Comparison of ENCODE assay signal across 11 mouse cellular contexts in genomic region chr3:116148676-116149075, GRCm38 (mm10).
"Had no signal": no experiment of that assay in that cellular context is flagged by ENCODE, and none has a peak within 500 bp of the region (broad histone marks: within the 10 kb centered on the region; RNA-seq: fewer than 3 reads in every experiment).

No protein-coding gene starts in this region.

- H3K27ac ChIP-seq: left cerebral cortex, adult 2 months; limb, embryonic 15.5 days; liver, embryonic 12.5 days; neural tube, embryonic 15.5 days had no signal

- H3K36me3 ChIP-seq: limb, embryonic 15.5 days; liver, embryonic 12.5 days; neural tube, embryonic 15.5 days had no signal

- H3K9me3 ChIP-seq: limb, embryonic 15.5 days; liver, embryonic 12.5 days; neural tube, embryonic 15.5 days had no signal

- H3K27me3 ChIP-seq: limb, embryonic 15.5 days; liver, embryonic 12.5 days; neural tube, embryonic 15.5 days had no signal

- H3K4me3 ChIP-seq: left cerebral cortex, adult 2 months; limb, embryonic 15.5 days; liver, embryonic 12.5 days; myocyte; neural tube, embryonic 15.5 days had no signal

- ATAC-seq: hindbrain, embryonic 16.5 days; inflammation-experienced regulatory T-cells, adult 6 months; intestine, postnatal 0 days; liver, embryonic 12.5 days had no signal

- H3K4me1 ChIP-seq: limb, embryonic 15.5 days; liver, embryonic 12.5 days; neural tube, embryonic 15.5 days had no signal

- DNase-seq: kidney, adult 8-10 months; kidney, postnatal 25 days; thymus, postnatal 36 days had no signal

- H3K4me2 ChIP-seq: limb, embryonic 15.5 days; liver, embryonic 12.5 days; neural tube, embryonic 15.5 days had no signal

- H3K9ac ChIP-seq: limb, embryonic 15.5 days; liver, embryonic 12.5 days; neural tube, embryonic 15.5 days had no signal
